Mouse (Mus musculus) forebrain, embryonic 11.5 days (tissue): Measurements from ENCODE around the gene Grpel1. TPM values are rescaled to one million over a fixed set of nuclear protein-coding genes. Genes with fewer than 3 reads are reported as not detected.

Source experiments
- ATAC-seq: fragments of 200-750 bp; cut with Nextera tagmentation; replicated peaks from 2 replicates; pipeline ENCODE4 v1.8.0; 2017; ENCODE audit warnings: moderate TSS enrichment; ENCODE audit not compliant: low FRiP score
- DNase-seq: peaks from one replicate; pipeline ENCODE4 v3.0.0-alpha.2; 2017; ENCODE audit warnings: low spot score
- H3K27ac ChIP-seq: fragments of 300-500 bp; sonication (generic); 2 replicates; pipeline ENCODE4 v1.5.1; 2014; ENCODE audit warnings: low read depth, low read length
- H3K27me3 ChIP-seq: fragments of 300-500 bp; sonication (generic); 2 replicates; pipeline ENCODE4 v1.6.1; 2014; ENCODE audit warnings: mild to moderate bottlenecking, low read length, mixed read lengths; ENCODE audit not compliant: control insufficient read depth, insufficient read depth
- H3K36me3 ChIP-seq: fragments of 300-500 bp; sonication (generic); 2 replicates; pipeline ENCODE4 v1.6.1; 2014; ENCODE audit warnings: mild to moderate bottlenecking, low read length, moderate library complexity, mixed read lengths; ENCODE audit not compliant: control insufficient read depth, insufficient read depth
- H3K4me1 ChIP-seq: fragments of 300-500 bp; sonication (generic); replicated peaks from 2 replicates; pipeline ENCODE4 v1.6.1; 2014; ENCODE audit warnings: low read length, mixed read lengths; ENCODE audit not compliant: control insufficient read depth, insufficient read depth
- H3K4me2 ChIP-seq: fragments of 300-500 bp; sonication (generic); 2 replicates; pipeline ENCODE4 v1.6.1; 2014; ENCODE audit warnings: low read depth, mild to moderate bottlenecking, low read length, moderate library complexity, mixed read lengths; ENCODE audit not compliant: severe bottlenecking
- H3K4me3 ChIP-seq: fragments of 300-500 bp; sonication (generic); 2 replicates; pipeline ENCODE4 v1.5.1; 2014; ENCODE audit warnings: low read depth, low read length
- H3K9ac ChIP-seq: fragments of 300-500 bp; sonication (generic); 2 replicates; pipeline ENCODE4 v1.6.1; 2014; ENCODE audit warnings: low read length
- H3K9me3 ChIP-seq: fragments of 300-500 bp; sonication (generic); 2 replicates; pipeline ENCODE4 v1.6.1; 2016; ENCODE audit warnings: low read length, mixed read lengths; ENCODE audit not compliant: control insufficient read depth
- WGBS: fragments of 180-500 bp; shearing (Covaris S2); extraction: QIAGEN DNeasy Blood & Tissue Kit; methylation state at CpG from one replicate; pipeline ENCODE4 v1.1.7; 2014; 5-methylcytosine and 5-hydroxymethylcytosine counted together
- polyA plus RNA-seq: library from polyadenylated mRNA; unstranded; fragments of >200 nt; fragmentation: Nextera tagmentation; extraction: Ambion mirVana; gene quantifications from 2 replicates; pipeline ENCODE4 v1.2.1, GENCODE M21; 2014

Grpel1 gene
- polyA plus RNA-seq, 1 experiment from 2014 or later: 51.7 TPM

DNA sequence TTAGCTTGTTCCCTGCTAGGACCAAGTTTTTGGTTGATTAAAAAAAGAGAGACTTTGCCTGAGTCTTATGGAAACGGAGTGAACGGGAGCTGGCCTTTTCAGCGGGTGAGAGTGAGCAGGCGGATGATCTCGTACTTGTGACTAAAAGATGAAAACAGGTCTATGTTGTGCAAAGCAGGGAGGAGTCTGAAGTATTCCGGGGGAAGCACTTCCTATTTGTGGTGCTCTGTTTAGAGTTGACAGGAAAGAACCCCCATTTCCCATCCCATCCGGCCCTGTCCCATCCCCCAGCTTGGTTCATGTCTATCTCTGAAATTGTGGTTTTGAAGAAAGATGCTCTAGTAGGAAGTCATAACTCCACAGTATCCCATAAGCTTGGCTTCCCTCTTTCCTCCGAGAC, 1.1 kb downstream of the Grpel1 start:
- ATAC-seq (no peak), DNase-seq (no peak)
- H3K4me2 ChIP-seq: peak overlapping the region; percentile 93
- peaks cover 13% of the 10 kb centered on the region; the same call in 1 of the 2 replicates for H3K4me1 ChIP-seq
- H3K27ac ChIP-seq: no peak overlapping the region
- WGBS: 29% methylated on average over 8 of the region's 8 CpGs
- peak overlapping the region; percentile 78 for H3K4me3 ChIP-seq
- H3K27me3 ChIP-seq: peaks cover 4% of the 10 kb centered on the region; the same call in 1 of the 2 replicates
- no peaks in the 10 kb centered on the region for H3K9me3 ChIP-seq
- H3K36me3 ChIP-seq: peaks cover 4% of the 10 kb centered on the region; the same call in 1 of the 2 replicates
- H3K9ac ChIP-seq: peak overlapping the region; percentile 71

DNA sequence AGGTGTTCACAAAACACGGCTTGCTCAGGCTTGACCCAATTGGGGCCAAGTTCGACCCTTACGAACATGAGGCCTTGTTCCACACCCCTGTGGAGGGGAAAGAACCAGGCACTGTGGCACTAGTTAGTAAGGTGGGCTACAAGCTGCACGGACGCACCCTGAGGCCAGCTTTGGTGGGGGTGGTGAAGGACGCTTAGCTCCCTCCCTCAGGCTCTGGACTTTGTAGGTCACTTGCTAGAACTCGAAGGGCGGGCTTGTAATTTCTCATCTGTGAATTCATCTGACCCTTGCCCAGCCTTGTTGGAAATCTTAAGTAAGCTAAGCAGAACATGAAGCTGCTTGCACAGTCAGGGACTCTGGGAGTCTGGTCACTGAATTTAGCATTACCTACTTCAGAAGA, 6.4 kb downstream of the Grpel1 start:
- Histone ChIP-seq H3K9ac (no peak overlapping the region), H3K9me3 (no peaks in the 10 kb centered on the region), H3K4me3 (no peak overlapping the region), H3K4me1 (peaks cover under 1% of the 10 kb centered on the region; the same call in 1 of the 2 replicates), H3K36me3 (peaks cover 14% of the 10 kb centered on the region), H3K27me3 (no peaks in the 10 kb centered on the region), H3K27ac (no peak overlapping the region), H3K4me2 (no peak overlapping the region)
- WGBS: 97% methylated on average over 8 of the region's 8 CpGs
- ATAC-seq (no peak), DNase-seq (no peak)

DNA sequence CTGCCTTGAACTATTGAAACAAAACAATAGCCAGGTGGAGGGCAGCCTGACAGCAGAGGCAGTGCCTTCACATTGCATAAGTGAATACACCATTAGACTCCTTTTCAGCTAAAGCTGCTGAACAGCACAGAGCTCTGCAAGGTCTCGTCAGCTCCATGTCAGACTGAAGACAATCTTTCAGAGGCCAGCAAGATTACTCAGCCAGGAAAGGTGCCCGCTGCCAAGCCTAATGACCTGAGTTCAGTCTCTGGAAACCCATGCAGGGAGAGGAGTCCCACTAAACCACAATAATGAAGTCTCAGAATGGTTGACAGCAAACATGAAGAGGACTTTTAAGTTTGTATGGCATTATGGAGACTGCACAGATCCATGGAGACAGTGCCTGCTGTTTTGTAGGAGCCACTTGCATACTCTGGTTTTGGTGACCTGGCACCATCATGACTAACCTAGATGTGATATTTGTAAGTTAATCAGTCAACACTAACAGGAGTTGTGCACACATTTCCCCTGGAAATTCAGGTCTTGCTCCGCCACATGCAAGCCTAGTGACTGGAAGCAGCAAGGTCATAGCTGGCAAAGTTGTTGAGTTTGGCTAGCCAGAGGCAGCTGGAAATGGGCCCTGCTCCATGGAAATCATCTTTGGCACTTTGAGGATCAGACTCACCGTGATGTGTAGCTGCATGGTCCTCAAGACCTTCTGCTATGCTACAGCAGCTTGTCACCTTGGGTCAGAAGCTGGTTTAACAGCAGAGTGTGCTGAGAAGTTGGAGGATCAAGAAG, 8.3 kb downstream of the Grpel1 start:
- Histone ChIP-seq H3K4me1 (no peaks in the 10 kb centered on the region), H3K4me2 (no peak overlapping the region), H3K9ac (no peak overlapping the region), H3K27ac (no peak overlapping the region), H3K4me3 (no peak overlapping the region), H3K36me3 (peaks cover 14% of the 10 kb centered on the region), H3K27me3 (no peaks in the 10 kb centered on the region), H3K9me3 (no peaks in the 10 kb centered on the region)
- DNase-seq (no peak), ATAC-seq (no peak)
- WGBS: 88% methylated on average over 4 of the region's 4 CpGs

DNA sequence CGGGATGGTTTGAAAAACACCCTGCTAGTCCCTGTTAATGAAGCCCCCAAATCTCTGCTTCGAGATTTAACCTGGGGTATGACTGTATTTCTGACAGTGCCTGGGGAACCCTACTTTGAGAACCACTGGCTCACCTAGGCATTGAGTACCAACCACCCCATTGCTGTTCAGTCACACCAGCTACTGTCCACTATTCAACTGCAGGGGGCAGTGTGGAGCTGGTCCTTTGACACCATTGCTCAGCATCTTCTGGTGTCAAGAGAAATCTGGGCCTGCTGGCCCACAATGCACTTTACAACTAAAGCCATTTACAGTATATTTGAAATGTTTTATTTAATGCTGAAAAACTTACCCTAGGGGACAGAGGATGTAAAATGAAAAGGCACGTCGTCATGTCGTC, 9.5 kb downstream of the Grpel1 start:
- DNase-seq: peak; percentile 84
- Histone ChIP-seq H3K27ac (no peak overlapping the region), H3K4me2 (no peak overlapping the region), H3K4me3 (no peak overlapping the region), H3K4me1 (no peaks in the 10 kb centered on the region), H3K27me3 (no peaks in the 10 kb centered on the region), H3K9ac (no peak overlapping the region), H3K36me3 (peaks cover 14% of the 10 kb centered on the region), H3K9me3 (no peaks in the 10 kb centered on the region)
- ATAC-seq: no peak
- WGBS: 85% methylated on average over 5 of the region's 5 CpGs

DNA sequence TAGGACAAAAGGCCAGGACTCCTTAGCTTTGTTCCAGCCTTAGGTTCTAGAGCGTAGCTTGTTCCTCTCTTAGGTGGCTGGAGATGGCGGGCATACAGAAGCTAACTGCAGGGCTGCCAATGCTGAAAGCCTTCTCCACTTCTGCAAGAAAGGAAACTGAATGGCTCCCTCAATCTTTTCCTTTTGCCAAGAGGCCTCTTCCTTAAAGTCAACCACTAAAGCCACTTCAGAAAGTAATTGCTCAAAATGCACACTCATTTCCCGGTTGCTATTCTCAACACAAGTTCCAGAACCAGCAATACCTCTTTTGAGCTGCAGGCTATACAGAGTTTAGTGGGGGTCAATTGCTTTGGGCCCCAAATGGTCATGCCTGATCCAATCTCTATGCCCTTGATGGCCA, 12.7 kb downstream of the Grpel1 start:
- Histone ChIP-seq H3K4me1 (peaks cover 2% of the 10 kb centered on the region; the same call in 1 of the 2 replicates), H3K9ac (no peak overlapping the region), H3K27ac (no peak overlapping the region), H3K4me3 (no peak overlapping the region), H3K36me3 (no peaks in the 10 kb centered on the region; the same call in 1 of the 2 replicates), H3K9me3 (no peaks in the 10 kb centered on the region), H3K27me3 (no peaks in the 10 kb centered on the region), H3K4me2 (no peak overlapping the region)
- DNase-seq (no peak), ATAC-seq (no peak)
- WGBS: 94% methylated on average over 3 of the region's 3 CpGs

DNA sequence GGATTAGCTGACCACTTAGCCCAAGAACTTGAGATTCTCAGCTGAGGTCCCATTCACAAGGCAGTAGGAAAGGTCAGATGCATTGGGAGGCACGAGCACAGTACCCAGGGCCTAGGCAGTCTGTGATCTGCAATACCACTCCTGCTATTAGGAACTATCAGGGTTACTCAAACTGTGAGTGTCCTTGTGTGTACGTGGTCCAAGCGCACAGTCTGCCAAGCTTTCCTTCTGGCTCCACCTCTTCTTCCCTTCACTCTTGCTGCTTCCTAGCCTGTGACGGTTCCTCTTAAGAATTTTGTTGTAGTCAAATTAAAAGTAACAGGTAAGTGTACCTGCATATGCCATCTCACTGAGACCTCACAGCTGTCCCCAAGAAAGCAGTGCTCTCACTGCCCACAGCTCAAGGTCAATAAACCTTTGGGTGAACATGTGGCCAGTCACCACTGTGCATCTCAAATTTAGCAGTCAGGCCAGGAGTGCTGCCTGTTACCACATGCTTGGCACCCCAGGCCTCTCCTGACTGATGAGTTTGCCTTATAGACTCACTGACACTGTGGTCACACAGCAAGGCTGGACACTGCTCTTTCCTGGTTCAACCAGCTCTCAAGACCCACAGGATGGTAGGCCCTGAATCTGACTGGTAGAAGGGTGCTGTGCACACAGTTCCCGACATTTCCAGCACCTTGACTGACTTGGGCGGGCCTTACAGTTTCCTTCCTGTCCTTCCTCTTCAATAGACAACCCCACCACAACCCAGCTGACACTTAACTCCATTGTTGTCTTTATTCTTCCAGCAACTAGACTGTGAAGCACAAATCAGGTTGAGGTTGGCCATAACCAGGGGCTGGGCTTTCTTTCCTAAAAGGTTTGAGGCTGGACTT, 14.0 kb downstream of the Grpel1 start:
- no peak overlapping the region for H3K4me3 ChIP-seq
- no peak overlapping the region for H3K9ac ChIP-seq
- H3K27me3 ChIP-seq: no peaks in the 10 kb centered on the region
- H3K9me3 ChIP-seq: no peaks in the 10 kb centered on the region
- WGBS: 89% methylated on average over 6 of the region's 6 CpGs
- no peak overlapping the region for H3K4me2 ChIP-seq
- ATAC-seq: no peak
- H3K36me3 ChIP-seq: no peaks in the 10 kb centered on the region; the same call in 1 of the 2 replicates
- H3K4me1 ChIP-seq: peaks cover 6% of the 10 kb centered on the region; the same call in 1 of the 2 replicates
- no peak overlapping the region for H3K27ac ChIP-seq
- no peak for DNase-seq

DNA sequence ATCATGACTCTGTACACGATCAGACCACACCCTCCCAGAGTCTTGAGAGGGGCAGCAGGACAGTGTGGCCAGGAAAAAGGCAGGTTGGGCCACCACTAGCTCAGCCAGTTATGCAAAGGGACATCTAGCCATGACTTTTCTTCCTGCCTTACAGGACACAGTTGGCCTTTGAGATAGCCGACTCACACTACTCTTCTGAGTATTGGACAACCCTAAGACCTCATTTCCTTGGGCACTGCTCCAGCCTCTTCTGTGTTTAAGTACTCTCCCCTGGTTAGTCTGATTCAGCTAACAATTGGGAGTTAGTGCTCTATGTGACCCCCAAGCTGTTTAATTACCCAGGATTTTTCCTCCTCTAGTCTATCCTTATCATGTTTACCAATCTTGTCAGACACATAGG, 14.9 kb downstream of the Grpel1 start:
- Histone ChIP-seq H3K9me3 (no peaks in the 10 kb centered on the region), H3K4me1 (peaks cover 6% of the 10 kb centered on the region; the same call in 1 of the 2 replicates), H3K4me2 (no peak overlapping the region), H3K36me3 (no peaks in the 10 kb centered on the region; the same call in 1 of the 2 replicates), H3K9ac (no peak overlapping the region), H3K27me3 (no peaks in the 10 kb centered on the region), H3K4me3 (no peak overlapping the region), H3K27ac (no peak overlapping the region)
- no peak for DNase-seq
- WGBS: 90% methylated on average over 2 of the region's 2 CpGs
- no peak for ATAC-seq

DNA sequence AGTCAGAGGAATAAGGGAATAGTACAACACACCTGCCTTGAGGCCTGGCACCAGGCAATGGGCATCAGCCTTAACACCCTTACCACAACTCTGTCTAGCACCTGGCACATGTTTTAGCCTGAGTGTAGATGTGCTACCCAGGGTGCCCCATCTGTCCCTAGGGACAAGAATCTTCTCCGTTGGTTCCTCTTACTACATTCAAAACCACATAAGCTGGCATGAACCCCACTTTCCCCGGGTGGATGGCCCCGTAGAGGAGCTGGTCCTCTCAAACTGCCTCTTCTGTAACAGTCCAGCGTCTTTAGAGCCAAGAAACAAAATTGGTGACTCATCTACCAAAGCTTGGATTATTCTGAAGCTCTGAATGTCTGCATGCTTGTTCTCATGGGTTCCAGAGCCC, 15.6 kb downstream of the Grpel1 start:
- Histone ChIP-seq H3K36me3 (no peaks in the 10 kb centered on the region; the same call in 1 of the 2 replicates), H3K9ac (no peak overlapping the region), H3K27me3 (no peaks in the 10 kb centered on the region), H3K27ac (no peak overlapping the region), H3K9me3 (no peaks in the 10 kb centered on the region), H3K4me1 (peaks cover 6% of the 10 kb centered on the region; the same call in 1 of the 2 replicates), H3K4me3 (no peak overlapping the region), H3K4me2 (no peak overlapping the region)
- no peak for ATAC-seq
- WGBS: 94% methylated on average over 4 of the region's 4 CpGs
- no peak for DNase-seq
